Mouse (Mus musculus) lung, adult 10 weeks (tissue): ENCODE results near the gene 1600014C23Rik. TPM values are rescaled to one million over a fixed set of nuclear protein-coding genes. Genes with fewer than 3 reads are reported as not detected.

Experiments used
- polyA plus RNA-seq: library from polyadenylated mRNA; stranded (reverse); fragments of 350-450 nt; fragmentation: Illumina TruSeq; extraction: RNeasy Lipid Tissue Mini Kit (QIAGEN cat#74804); gene quantifications from one replicate; pipeline ENCODE4 v1.2.3, GENCODE M21; 2014; ENCODE audit warnings: low read depth, low replicate concordance; ENCODE audit not compliant: insufficient read depth

Gene 1600014C23Rik
- not detected for polyA plus RNA-seq

GRCm38 (mm10) chr17:45733735-45734301 lies at the start of gene 1600014C23Rik:
Gene 1600014C23Rik (minus strand): TSS chr17:45733844.

GRCm38 (mm10) chr17:45686716-45687115 lies 46.9 kb downstream of the 1600014C23Rik start, which contains the start of gene Tmem63b:
Gene Tmem63b (minus strand): TSS chr17:45686905.

GRCm38 (mm10) chr17:45686093-45686619 lies 47.5 kb downstream of the 1600014C23Rik start, which contains the start of gene Mrpl14:
Gene Mrpl14 (plus strand): TSS chr17:45686322.

Other genes with a start within 250 kb of the 1600014C23Rik start
- gene Aars2, start 227.0 kb downstream of the 1600014C23Rik start, polyA plus RNA-seq = 4.0 TPM
- 3.3 TPM for gene Tcte1, start 210.4 kb downstream of the 1600014C23Rik start, polyA plus RNA-seq
- not detected for gene Tmem151b, start 184.2 kb downstream of the 1600014C23Rik start, polyA plus RNA-seq
- 5.7 TPM for gene Nfkbie, start 178.1 kb downstream of the 1600014C23Rik start, polyA plus RNA-seq
- gene Slc35b2, start 170.0 kb downstream of the 1600014C23Rik start, polyA plus RNA-seq = 41.1 TPM
- gene Hsp90ab1, start 160.6 kb downstream of the 1600014C23Rik start, polyA plus RNA-seq = 638 TPM
- 66.9 TPM for gene Slc29a1, start 134.2 kb downstream of the 1600014C23Rik start, polyA plus RNA-seq
- gene Mymx, start 131.7 kb downstream of the 1600014C23Rik start, polyA plus RNA-seq = not detected
- 0.45 TPM for gene Capn11, start 74.5 kb downstream of the 1600014C23Rik start, polyA plus RNA-seq
- 159 TPM for gene Mrpl14, start 47.5 kb downstream of the 1600014C23Rik start, polyA plus RNA-seq
- 29.4 TPM for gene Tmem63b, start 46.9 kb downstream of the 1600014C23Rik start, polyA plus RNA-seq